Mouse (Mus musculus): ENCODE measurements around the gene Adgre1. TPM values are rescaled to one million over a fixed set of nuclear protein-coding genes. Genes with fewer than 3 reads are reported as not detected.
"Not testable (repeated sequence)": the region's sequence is repeated elsewhere in the genome, so short reads cannot be mapped to it uniquely, and the experiment has no call there.

Adgre1 gene
- polyA plus RNA-seq, 1 experiment = 6.1 TPM

- DNase-seq = peak; percentile 83
- no peak overlapping the region for H3K27ac ChIP-seq (ENCODE audit: insufficient read depth, low read depth, low read length)
- H3K36me3 ChIP-seq (ENCODE audit: control insufficient read depth, insufficient read depth, low read length) = no peaks in the 10 kb centered on the region
- H3K4me1 ChIP-seq (ENCODE audit: control insufficient read depth, insufficient read depth, low read length) = no peaks in the 10 kb centered on the region
- H3K27me3 ChIP-seq (replicated peaks; ENCODE audit: control insufficient read depth, insufficient read depth, low read length) = no peaks in the 10 kb centered on the region
- peak; percentile 95 for TF ChIP-seq CTCF (conservative IDR thresholded peaks at IDR 0.05; ENCODE audit: insufficient read depth, insufficient read length, low read depth, low read length)
- TF ChIP-seq POLR2A (IDR thresholded peaks at IDR 0.05; ENCODE audit: low read depth, low read length) = no peak
- WGBS = 6% methylated on average over 16 of the region's 16 CpGs
- no peak overlapping the region for H3K4me3 ChIP-seq (ENCODE audit: insufficient read depth, low read depth, low read length)
These were observed 23.7 kb upstream of the Adgre1 start for GRCm38 (mm10) chr17:57334761-57335150.

GRCm38 (mm10) chr17:57335194-57335593 lies 23.3 kb upstream of the Adgre1 start:
- H3K36me3 ChIP-seq (ENCODE audit: control insufficient read depth, insufficient read depth, low read length); DNase-seq; H3K4me3 ChIP-seq (ENCODE audit: insufficient read depth, low read depth, low read length); H3K27me3 ChIP-seq (replicated peaks; ENCODE audit: control insufficient read depth, insufficient read depth, low read length); H3K27ac ChIP-seq (ENCODE audit: insufficient read depth, low read depth, low read length); H3K4me1 ChIP-seq (ENCODE audit: control insufficient read depth, insufficient read depth, low read length): not testable (repeated sequence)
- WGBS = 69% methylated on average over 9 of the region's 9 CpGs

- 9% methylated on average over 11 of the region's 11 CpGs for WGBS
- DNase-seq = peak; percentile 89
- Histone ChIP-seq H3K4me3 (ENCODE audit: insufficient read depth, low read depth, low read length) (no peak overlapping the region), H3K4me1 (ENCODE audit: control insufficient read depth, insufficient read depth, low read length) (no peaks in the 10 kb centered on the region), H3K27ac (ENCODE audit: insufficient read depth, low read depth, low read length) (no peak overlapping the region), H3K36me3 (ENCODE audit: control insufficient read depth, insufficient read depth, low read length) (no peaks in the 10 kb centered on the region), H3K27me3 (replicated peaks; ENCODE audit: control insufficient read depth, insufficient read depth, low read length) (no peaks in the 10 kb centered on the region)
- no peak for TF ChIP-seq POLR2A (IDR thresholded peaks at IDR 0.05; ENCODE audit: low read depth, low read length)
- peak; percentile 98 for TF ChIP-seq CTCF (conservative IDR thresholded peaks at IDR 0.05; ENCODE audit: insufficient read depth, insufficient read length, low read depth, low read length)
These were observed 22.7 kb upstream of the Adgre1 start for GRCm38 (mm10) chr17:57335673-57336303.

GRCm38 (mm10) chr17:57337996-57338395 lies 20.5 kb upstream of the Adgre1 start:
- TF ChIP-seq POLR2A (IDR thresholded peaks at IDR 0.05; ENCODE audit: low read depth, low read length) (no peak), CTCF (conservative IDR thresholded peaks at IDR 0.05; ENCODE audit: insufficient read depth, insufficient read length, low read depth, low read length) (no peak)
- WGBS = 74% methylated on average over 10 of the region's 10 CpGs
- Histone ChIP-seq H3K27ac (ENCODE audit: insufficient read depth, low read depth, low read length) (no peak overlapping the region), H3K27me3 (replicated peaks; ENCODE audit: control insufficient read depth, insufficient read depth, low read length) (no peaks in the 10 kb centered on the region), H3K4me3 (ENCODE audit: insufficient read depth, low read depth, low read length) (no peak overlapping the region), H3K4me1 (ENCODE audit: control insufficient read depth, insufficient read depth, low read length) (no peaks in the 10 kb centered on the region), H3K36me3 (ENCODE audit: control insufficient read depth, insufficient read depth, low read length) (no peaks in the 10 kb centered on the region)
- no peak for DNase-seq

DNA sequence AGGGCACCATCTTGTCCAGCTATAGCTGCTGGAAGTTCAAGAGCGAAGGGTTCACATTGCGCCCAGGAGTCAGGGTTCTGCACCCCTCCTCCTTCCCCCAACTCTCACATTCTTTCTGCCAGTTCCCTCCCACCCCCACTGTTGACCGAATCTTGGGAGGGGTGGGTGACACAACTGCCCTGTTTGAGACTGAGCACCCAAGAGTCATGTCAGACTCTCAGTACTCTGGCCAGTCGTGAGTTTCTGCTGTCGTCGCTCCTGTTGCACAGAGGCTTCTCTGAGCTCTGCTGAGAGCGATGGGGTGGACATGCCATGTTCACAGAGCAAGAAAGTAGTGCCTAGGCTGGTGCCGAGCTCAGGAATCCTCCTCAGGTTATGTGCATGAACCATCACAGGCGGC lies 19.2 kb upstream of the Adgre1 start:
- Histone ChIP-seq H3K4me1 (ENCODE audit: control insufficient read depth, insufficient read depth, low read length) (no peaks in the 10 kb centered on the region), H3K4me3 (ENCODE audit: insufficient read depth, low read depth, low read length) (no peak overlapping the region), H3K36me3 (ENCODE audit: control insufficient read depth, insufficient read depth, low read length) (no peaks in the 10 kb centered on the region), H3K27ac (ENCODE audit: insufficient read depth, low read depth, low read length) (no peak overlapping the region), H3K27me3 (replicated peaks; ENCODE audit: control insufficient read depth, insufficient read depth, low read length) (no peaks in the 10 kb centered on the region)
- 68% methylated on average over 9 of the region's 9 CpGs for WGBS
- TF ChIP-seq CTCF (conservative IDR thresholded peaks at IDR 0.05; ENCODE audit: insufficient read depth, insufficient read length, low read depth, low read length) = no peak
- no peak for TF ChIP-seq POLR2A (IDR thresholded peaks at IDR 0.05; ENCODE audit: low read depth, low read length)
- DNase-seq = no peak

GRCm38 (mm10) chr17:57341568-57341967 lies 16.9 kb upstream of the Adgre1 start:
- no peak for DNase-seq
- Histone ChIP-seq H3K4me1 (ENCODE audit: control insufficient read depth, insufficient read depth, low read length) (no peaks in the 10 kb centered on the region), H3K36me3 (ENCODE audit: control insufficient read depth, insufficient read depth, low read length) (no peaks in the 10 kb centered on the region), H3K27me3 (replicated peaks; ENCODE audit: control insufficient read depth, insufficient read depth, low read length) (no peaks in the 10 kb centered on the region), H3K27ac (ENCODE audit: insufficient read depth, low read depth, low read length) (no peak overlapping the region), H3K4me3 (ENCODE audit: insufficient read depth, low read depth, low read length) (no peak overlapping the region)
- 72% methylated on average over 4 of the region's 4 CpGs for WGBS
- TF ChIP-seq POLR2A (IDR thresholded peaks at IDR 0.05; ENCODE audit: low read depth, low read length) (no peak), CTCF (conservative IDR thresholded peaks at IDR 0.05; ENCODE audit: insufficient read depth, insufficient read length, low read depth, low read length) (no peak)

DNA sequence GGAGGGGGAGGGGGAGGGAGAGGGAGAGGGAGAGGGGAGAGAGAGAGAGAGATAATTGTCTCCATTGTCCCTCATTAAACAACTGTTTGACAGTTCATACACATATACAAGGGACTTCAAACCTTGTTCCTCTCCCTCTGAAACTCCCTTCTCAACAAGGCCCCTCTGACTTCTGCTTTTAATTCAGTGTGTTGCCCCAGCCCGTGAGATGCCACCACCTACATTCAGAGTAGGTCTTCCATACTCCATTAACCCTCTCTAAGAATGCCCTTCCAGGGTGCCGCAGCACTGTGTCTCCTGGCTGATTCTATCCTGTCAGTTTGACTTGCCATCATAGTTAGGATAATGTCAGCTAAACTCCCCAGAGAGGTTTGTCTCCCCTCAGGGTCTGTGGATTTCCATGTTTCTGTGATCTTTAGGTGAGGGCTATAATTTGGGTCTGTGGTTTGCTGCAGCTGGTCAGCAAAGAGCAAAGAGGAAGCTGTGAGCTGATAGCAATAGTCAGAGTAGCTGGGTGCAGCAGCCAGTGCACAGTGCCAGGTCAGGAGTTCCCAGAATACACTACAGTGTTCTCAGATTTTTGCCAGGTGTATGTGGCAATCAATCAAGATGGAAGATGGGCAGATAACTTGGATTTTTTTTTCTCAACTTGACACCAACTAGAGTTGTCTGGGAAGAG lies 14.3 kb upstream of the Adgre1 start:
- Histone ChIP-seq H3K4me3 (ENCODE audit: insufficient read depth, low read depth, low read length) (no peak overlapping the region), H3K4me1 (ENCODE audit: control insufficient read depth, insufficient read depth, low read length) (no peaks in the 10 kb centered on the region), H3K36me3 (ENCODE audit: control insufficient read depth, insufficient read depth, low read length) (no peaks in the 10 kb centered on the region), H3K27me3 (replicated peaks; ENCODE audit: control insufficient read depth, insufficient read depth, low read length) (no peaks in the 10 kb centered on the region), H3K27ac (ENCODE audit: insufficient read depth, low read depth, low read length) (no peak overlapping the region)
- DNase-seq = no peak
- TF ChIP-seq CTCF (conservative IDR thresholded peaks at IDR 0.05; ENCODE audit: insufficient read depth, insufficient read length, low read depth, low read length) = no peak
- TF ChIP-seq POLR2A (IDR thresholded peaks at IDR 0.05; ENCODE audit: low read depth, low read length) = no peak
- WGBS = 59% methylated on average over 2 of the region's 2 CpGs
